Mouse (Mus musculus): Measurements from ENCODE around the gene Ptprb. TPM values are rescaled to one million over a fixed set of nuclear protein-coding genes. Genes with fewer than 3 reads are reported as not detected.
A peak's percentile ranks its signal among the peaks of the same experiment; 100 is the strongest.

Gene Ptprb
- total RNA-seq, 2 experiments from 2014 or later = 17.0 to 19.8 TPM

- no peak for TF ChIP-seq CTCF (IDR thresholded peaks at IDR 0.05)
- no peak for DNase-seq (ENCODE audit: extremely low spot score in 1 of 2, low spot score in 2 of 2)
- Histone ChIP-seq H3K4me3 (no peak overlapping the region), H3K27ac (no peak overlapping the region)
- intact Hi-C loops (cut with DNase I) = no loop called here
Measured at GRCm38 (mm10) chr10:116382826-116383685, 107.7 kb downstream of the Ptprb start.

- Histone ChIP-seq H3K4me3 (no peak overlapping the region), H3K27ac (no peak overlapping the region)
- TF ChIP-seq CTCF (IDR thresholded peaks at IDR 0.05) = no peak
- intact Hi-C loops (cut with DNase I) = no loop called here
- no peak for DNase-seq (ENCODE audit: extremely low spot score in 1 of 2, low spot score in 2 of 2)
Measured at GRCm38 (mm10) chr10:116384401-116384800, 109.1 kb downstream of the Ptprb start.

GRCm38 (mm10) chr10:116386391-116386885 lies 111.1 kb downstream of the Ptprb start:
- H3K27ac ChIP-seq = no peak overlapping the region
- TF ChIP-seq CTCF (IDR thresholded peaks at IDR 0.05) = no peak
- H3K4me3 ChIP-seq = no peak overlapping the region
- intact Hi-C loops (cut with DNase I) = no loop called here
- no peak for DNase-seq (ENCODE audit: extremely low spot score in 1 of 2, low spot score in 2 of 2)

DNA sequence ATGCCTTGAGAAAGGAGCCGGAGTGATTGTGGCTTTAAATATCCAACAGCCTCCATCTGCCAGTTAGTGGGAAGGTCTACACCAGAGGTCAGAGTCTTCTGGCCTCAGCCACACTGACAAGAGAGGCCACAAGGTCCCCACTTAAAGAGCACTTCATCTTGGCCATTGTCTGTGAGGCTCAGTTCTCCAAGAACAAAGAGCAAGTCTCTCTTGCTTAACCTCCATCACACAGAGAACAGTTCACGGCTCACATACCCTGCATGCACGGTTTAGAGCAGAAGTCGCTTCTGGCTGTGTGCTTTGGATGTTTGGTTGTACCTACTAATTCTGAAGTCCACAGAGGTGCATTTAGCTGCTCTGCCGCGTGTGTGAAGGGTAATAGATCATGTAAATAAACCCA lies 113.5 kb downstream of the Ptprb start:
- intact Hi-C loops (cut with DNase I) = no loop called here
- no peak for DNase-seq (ENCODE audit: extremely low spot score in 1 of 2, low spot score in 2 of 2)
- no peak overlapping the region for H3K27ac ChIP-seq
- H3K4me3 ChIP-seq = no peak overlapping the region
- TF ChIP-seq CTCF (IDR thresholded peaks at IDR 0.05) = no peak

DNA sequence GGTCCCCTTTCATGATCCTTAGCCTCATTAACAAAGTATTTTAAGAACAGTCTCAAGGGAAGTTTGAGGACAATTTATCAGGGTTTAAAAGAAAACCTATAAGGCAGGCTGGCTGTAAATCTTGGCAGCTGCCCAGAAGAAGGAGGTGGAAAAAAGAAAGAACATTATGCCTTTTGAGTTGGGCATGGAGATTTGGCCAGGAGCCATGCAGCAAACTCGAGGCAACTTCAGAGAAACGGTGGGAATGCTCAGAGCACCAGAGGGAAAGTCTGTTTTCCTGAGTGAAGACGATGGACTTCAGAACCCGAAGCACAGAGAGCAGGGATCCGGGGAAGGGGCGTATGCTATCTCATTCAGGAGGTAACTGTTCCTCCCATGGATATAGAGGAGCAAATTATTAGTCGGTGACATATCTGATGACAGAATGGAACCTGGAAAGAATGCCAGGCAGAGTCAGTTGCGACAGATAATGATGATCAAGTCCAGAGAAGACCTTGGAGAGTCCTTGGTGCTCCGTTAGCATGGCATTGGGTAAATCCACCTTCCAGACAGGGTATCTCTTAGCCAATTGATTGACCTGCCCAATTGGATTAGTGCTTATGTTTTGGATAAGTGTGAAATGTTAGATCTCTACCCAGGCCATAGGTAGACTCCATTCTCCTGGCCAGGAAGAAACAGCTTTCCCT lies 118.6 kb downstream of the Ptprb start:
- no peak for TF ChIP-seq CTCF (IDR thresholded peaks at IDR 0.05)
- no peak overlapping the region for H3K4me3 ChIP-seq
- no peak overlapping the region for H3K27ac ChIP-seq
- peak; percentile 38 to 43 for DNase-seq (ENCODE audit: extremely low spot score in 1 of 2, low spot score in 2 of 2)
- intact Hi-C loops (cut with DNase I) = no loop called here

DNA sequence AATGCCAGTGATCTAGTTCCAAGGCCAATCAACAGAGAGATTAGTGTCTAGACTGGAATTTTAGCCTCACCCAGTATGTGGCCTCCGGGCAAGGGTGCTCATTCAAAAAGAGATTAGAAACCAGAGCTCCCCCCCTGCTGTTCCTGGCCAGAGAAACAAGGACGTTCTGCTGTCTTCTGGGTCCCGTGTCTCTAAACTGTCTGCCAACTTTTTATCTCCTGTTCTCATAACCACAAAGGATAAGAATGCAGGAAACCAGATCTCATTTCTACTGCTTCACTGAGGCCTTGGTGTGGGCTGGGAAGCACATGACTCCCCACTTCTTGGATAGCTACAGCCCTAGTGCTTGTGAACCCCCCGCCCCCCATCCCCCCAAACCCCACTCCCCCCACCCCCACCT lies 119.3 kb downstream of the Ptprb start:
- no peak for DNase-seq (ENCODE audit: extremely low spot score in 1 of 2, low spot score in 2 of 2)
- intact Hi-C loops (cut with DNase I) = no loop called here
- TF ChIP-seq CTCF (IDR thresholded peaks at IDR 0.05) = no peak
- Histone ChIP-seq H3K27ac (no peak overlapping the region), H3K4me3 (no peak overlapping the region)

DNA sequence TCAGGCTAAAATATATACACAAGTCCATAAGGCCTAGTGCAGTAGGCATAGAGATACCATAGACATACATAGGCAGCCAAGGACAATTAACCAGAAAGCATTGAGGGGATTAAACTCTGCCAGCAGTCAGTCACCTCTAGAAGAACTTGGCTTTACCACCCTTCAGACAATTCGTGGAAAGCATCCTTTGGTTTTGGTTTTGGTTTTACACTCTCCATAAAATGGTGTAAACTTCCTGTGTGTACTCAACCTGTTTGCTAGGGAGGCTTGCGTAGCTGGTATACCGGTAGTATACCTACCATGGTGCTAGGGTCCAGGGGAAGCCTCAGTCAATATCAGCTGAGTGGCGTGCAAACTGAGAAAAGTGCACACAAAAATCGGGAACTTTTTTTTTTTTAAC lies 121.0 kb downstream of the Ptprb start:
- Histone ChIP-seq H3K4me3 (no peak overlapping the region), H3K27ac (no peak overlapping the region)
- DNase-seq (ENCODE audit: extremely low spot score in 1 of 2, low spot score in 2 of 2) = no peak
- intact Hi-C loops (cut with DNase I) = no loop called here
- no peak for TF ChIP-seq CTCF (IDR thresholded peaks at IDR 0.05)

- intact Hi-C loops (cut with DNase I) = no loop called here
- DNase-seq (ENCODE audit: extremely low spot score in 1 of 2, low spot score in 2 of 2) = no peak
- H3K4me3 ChIP-seq = no peak overlapping the region
- TF ChIP-seq CTCF (IDR thresholded peaks at IDR 0.05) = no peak
- no peak overlapping the region for H3K27ac ChIP-seq
Measured at GRCm38 (mm10) chr10:116396966-116397365, 121.6 kb downstream of the Ptprb start.

GRCm38 (mm10) chr10:116397573-116397972 lies 122.2 kb downstream of the Ptprb start:
- Histone ChIP-seq H3K4me3 (no peak overlapping the region), H3K27ac (no peak overlapping the region)
- TF ChIP-seq CTCF (IDR thresholded peaks at IDR 0.05) = no peak
- no peak for DNase-seq (ENCODE audit: extremely low spot score in 1 of 2, low spot score in 2 of 2)
- intact Hi-C loops (cut with DNase I) = no loop called here

DNA sequence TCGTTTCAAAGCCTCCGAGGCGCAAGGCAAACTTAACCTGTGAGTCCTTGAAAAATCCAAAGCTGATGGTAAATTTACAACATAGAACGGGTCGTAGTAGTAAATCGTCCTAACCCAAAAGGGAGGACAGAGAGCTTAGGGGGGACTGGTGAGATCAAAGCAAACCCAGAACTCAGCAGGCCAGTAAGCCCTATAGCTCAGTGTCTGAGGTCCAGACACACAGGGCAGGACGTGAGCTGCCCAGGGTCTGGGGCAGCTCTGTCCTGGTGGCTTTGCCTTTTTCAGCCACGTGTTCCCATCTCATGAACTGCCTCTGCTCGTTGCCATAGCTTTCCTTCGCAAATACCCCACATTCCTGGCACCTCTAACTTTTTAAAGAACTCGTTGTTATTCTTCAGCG lies 122.7 kb downstream of the Ptprb start:
- intact Hi-C loops (cut with DNase I) = no loop called here
- TF ChIP-seq CTCF (IDR thresholded peaks at IDR 0.05) = no peak
- Histone ChIP-seq H3K4me3 (no peak overlapping the region), H3K27ac (no peak overlapping the region)
- DNase-seq (ENCODE audit: extremely low spot score in 1 of 2, low spot score in 2 of 2) = no peak

- peak overlapping the region; percentile 71 for H3K27ac ChIP-seq
- TF ChIP-seq CTCF (IDR thresholded peaks at IDR 0.05) = no peak
- peak in 1 of 2 experiments; percentile 37 for DNase-seq (ENCODE audit: extremely low spot score in 1 of 2, low spot score in 2 of 2)
- intact Hi-C loops (cut with DNase I) = no loop called here
- H3K4me3 ChIP-seq = no peak overlapping the region
Measured at GRCm38 (mm10) chr10:116402742-116403425, 127.6 kb downstream of the Ptprb start.

DNA sequence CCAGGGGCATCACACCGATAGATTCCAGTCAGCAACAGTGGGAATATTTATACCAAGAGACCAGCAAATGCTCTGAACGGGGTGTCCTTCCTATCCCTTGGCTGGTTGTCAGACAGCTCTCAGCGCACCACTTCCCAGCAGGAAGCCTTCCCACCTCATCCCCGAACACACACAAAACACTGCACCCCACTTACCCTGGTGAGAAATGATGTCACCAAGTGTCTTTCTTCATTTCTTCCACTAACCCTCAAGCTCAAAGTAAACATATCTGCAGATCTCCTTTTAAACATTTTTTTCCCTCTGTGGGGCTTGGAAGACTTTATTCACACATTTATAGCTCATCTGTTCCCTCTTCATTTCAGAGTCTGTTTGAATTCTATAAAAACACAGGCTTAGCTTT lies 128.4 kb downstream of the Ptprb start:
- TF ChIP-seq CTCF (IDR thresholded peaks at IDR 0.05) = no peak
- DNase-seq (ENCODE audit: extremely low spot score in 1 of 2, low spot score in 2 of 2) = peak in 1 of 2 experiments; percentile 36
- Histone ChIP-seq H3K4me3 (no peak overlapping the region), H3K27ac (peak overlapping the region; percentile 75)
- intact Hi-C loops (cut with DNase I) = loop anchor here (1.0 kb wide), 1 partner anchor 25 kb away; no protein-coding TSS in a partner anchor

Measured in left cerebral cortex, adult 2 months (tissue).